Mouse (Mus musculus) liver, postnatal 0 days (tissue): ENCODE measurements at regions not wholly inside any gene's neighbourhood (a gene's known extent, or its start where the extent isn't known, plus 50 kb on each side); places are given as distances from the start of the nearest gene placed in this dataset.
A peak's percentile ranks its signal among the peaks of the same experiment; 100 is the strongest.

Source experiments
- ATAC-seq: fragments of 200-750 bp; cut with Nextera tagmentation; 2 replicates; pipeline ENCODE4 v1.8.0; 2017; ENCODE audit warnings: mild to moderate bottlenecking, moderate library complexity
- DNase-seq: peaks from one replicate; pipeline ENCODE4 v3.0.0-alpha.2; 2016
- H3K27ac ChIP-seq: fragments of 300-500 bp; sonication (generic); 2 replicates; pipeline ENCODE4 v1.5.1; 2014; ENCODE audit warnings: antibody characterized with exemption, moderate library complexity, mild to moderate bottlenecking, low read depth
- H3K27me3 ChIP-seq: fragments of 300-500 bp; sonication (generic); 2 replicates; pipeline ENCODE4 v1.6.1; 2014; ENCODE audit warnings: low read length, control low read depth, mixed read lengths; ENCODE audit not compliant: insufficient read depth
- H3K36me3 ChIP-seq: fragments of 300-500 bp; sonication (generic); replicated peaks from 2 replicates; pipeline ENCODE4 v1.6.1; 2014; ENCODE audit warnings: mild to moderate bottlenecking, control low read depth, low read length, moderate library complexity, mixed read lengths; ENCODE audit not compliant: insufficient read depth
- H3K4me1 ChIP-seq: fragments of 300-500 bp; sonication (generic); 2 replicates; pipeline ENCODE4 v1.6.1; 2014; ENCODE audit warnings: antibody characterized with exemption, mild to moderate bottlenecking, control low read depth; ENCODE audit not compliant: insufficient read depth
- H3K4me2 ChIP-seq: fragments of 300-500 bp; sonication (generic); 2 replicates; pipeline ENCODE4 v1.6.1; 2014; ENCODE audit warnings: low read depth, mild to moderate bottlenecking, low read length, moderate library complexity, mixed read lengths
- H3K4me3 ChIP-seq: fragments of 300-500 bp; sonication (generic); 2 replicates; pipeline ENCODE4 v1.5.1; 2014; ENCODE audit warnings: low read depth, low read length
- H3K9ac ChIP-seq: fragments of 300-500 bp; sonication (generic); replicated peaks from 2 replicates; pipeline ENCODE4 v1.6.1; 2014; ENCODE audit warnings: mild to moderate bottlenecking, moderate library complexity
- H3K9me3 ChIP-seq: fragments of 300-500 bp; sonication (generic); 2 replicates; pipeline ENCODE4 v1.6.1; 2016; ENCODE audit warnings: mild to moderate bottlenecking, control low read depth, low read length, mixed read lengths
- CTCF ChIP-seq: sonication (generic); IDR thresholded peaks from 2 replicates; pipeline ENCODE4 v1.5.1; 2016; ENCODE audit warnings: antibody characterized with exemption, low read depth
- EP300 ChIP-seq: IDR thresholded peaks from 2 replicates; pipeline ENCODE4 v1.6.1; 2016; ENCODE audit warnings: antibody characterized with exemption, low read depth, mild to moderate bottlenecking
- WGBS: fragments of 180-500 bp; shearing (Covaris S2); extraction: QIAGEN DNeasy Blood & Tissue Kit; methylation state at CpG from one replicate; pipeline ENCODE4 v1.1.7; 2014; ENCODE audit not compliant: insufficient replicate concordance; 5-methylcytosine and 5-hydroxymethylcytosine counted together

DNA sequence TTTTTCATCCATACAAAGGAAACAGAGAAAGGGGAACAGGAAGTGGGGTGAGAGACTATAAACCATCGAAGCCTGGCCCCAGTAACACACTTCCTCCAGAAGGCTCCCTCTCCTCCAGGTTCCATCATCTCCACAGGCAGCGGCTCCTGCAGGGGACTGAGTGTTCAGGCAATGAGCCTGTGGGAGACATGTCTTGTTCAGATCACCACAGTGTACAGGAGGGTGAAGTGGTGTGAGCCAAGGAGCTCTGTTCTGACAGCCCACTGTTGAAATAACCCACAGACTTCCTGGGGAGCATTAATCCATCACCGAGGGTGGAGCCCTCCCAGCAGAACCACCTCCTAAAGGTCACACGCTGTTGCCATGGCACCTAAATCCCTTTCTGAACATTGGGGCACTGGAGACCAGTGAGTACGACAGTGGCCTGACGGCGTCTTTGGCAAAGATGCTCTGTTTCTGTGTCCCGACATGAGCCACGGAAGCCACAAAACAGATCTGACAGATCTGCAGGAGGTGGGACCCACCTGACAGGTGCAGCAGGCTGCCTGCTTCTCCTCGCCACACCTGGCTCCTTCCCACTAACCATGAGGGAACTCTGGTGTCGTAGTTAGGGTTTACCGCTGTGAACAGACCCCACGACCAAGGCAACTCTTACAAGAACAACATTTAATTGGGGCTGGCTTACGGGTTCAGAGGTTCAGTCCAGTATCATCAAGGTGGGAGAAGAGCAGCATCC lies 60.9 kb downstream of the Psmg1 start:
- Histone ChIP-seq H3K27ac (peak overlapping the region; percentile 67), H3K4me2 (peak overlapping the region; percentile 15; the same call in 1 of the 2 replicates), H3K36me3 (no peaks in the 10 kb centered on the region), H3K4me3 (no peak overlapping the region), H3K27me3 (no peaks in the 10 kb centered on the region), H3K9me3 (no peaks in the 10 kb centered on the region), H3K4me1 (peaks cover 30% of the 10 kb centered on the region), H3K9ac (no peak overlapping the region)
- TF ChIP-seq CTCF = no peak
- TF ChIP-seq EP300 = no peak
- no peak for ATAC-seq
- DNase-seq = peak; percentile 26
- 57% methylated on average over 14 of the region's 14 CpGs for WGBS

DNA sequence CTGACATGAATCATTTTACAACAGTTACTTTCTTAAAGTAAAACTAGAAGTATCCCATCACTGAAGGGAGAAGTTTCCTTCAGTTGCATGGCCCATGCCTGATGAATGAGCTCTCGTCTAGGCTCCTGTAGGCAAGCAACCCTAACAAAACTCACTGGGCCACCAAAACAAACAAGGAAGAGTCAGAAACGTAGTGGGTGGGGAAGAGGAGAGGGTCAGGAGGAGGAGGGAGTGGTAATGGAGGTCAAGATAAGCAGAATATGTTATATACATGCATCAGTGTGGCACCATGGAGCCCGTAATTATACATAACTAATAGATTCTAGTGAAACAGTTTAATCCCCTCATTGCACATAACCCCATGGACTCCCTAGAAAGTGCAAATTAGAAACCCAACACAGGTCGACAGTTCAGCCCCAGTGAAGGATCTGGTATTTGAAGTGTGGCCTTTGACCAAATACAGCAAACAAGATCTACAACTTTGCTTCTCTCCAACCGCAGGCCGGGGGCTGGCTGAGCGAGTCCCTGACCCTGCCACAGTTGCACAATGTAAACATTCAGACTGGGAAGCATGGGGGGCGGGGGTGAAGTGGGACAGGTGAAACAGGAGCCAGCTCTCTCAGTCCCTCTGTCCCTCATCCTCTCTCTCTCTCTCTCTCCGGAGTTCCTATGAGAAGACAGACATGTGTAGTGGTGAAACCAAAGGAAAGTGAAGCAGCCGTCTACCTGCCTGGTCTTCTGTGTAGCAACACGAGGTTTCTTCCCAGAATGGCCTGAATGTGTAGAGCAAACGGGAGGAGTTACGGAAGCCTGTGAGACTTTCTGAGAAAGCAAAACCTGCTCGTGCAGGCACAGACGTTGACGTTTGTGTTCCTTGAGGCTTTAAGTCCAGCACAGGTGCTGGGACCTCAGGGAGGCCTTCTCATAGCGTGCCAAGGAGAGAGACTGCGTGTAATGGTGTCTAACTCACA lies 62.2 kb downstream of the Psmg1 start:
- Histone ChIP-seq H3K27ac (peak overlapping the region; percentile 67), H3K9me3 (no peaks in the 10 kb centered on the region), H3K36me3 (no peaks in the 10 kb centered on the region), H3K27me3 (no peaks in the 10 kb centered on the region), H3K4me1 (peaks cover 30% of the 10 kb centered on the region), H3K4me2 (no peak overlapping the region), H3K9ac (no peak overlapping the region), H3K4me3 (no peak overlapping the region)
- TF ChIP-seq EP300 (peak; percentile 41; the same call in 1 of the 2 replicates), CTCF (no peak)
- DNase-seq = peak; percentile 81
- WGBS = 47% methylated on average over 18 of the region's 18 CpGs
- peak; percentile 88 for ATAC-seq

DNA sequence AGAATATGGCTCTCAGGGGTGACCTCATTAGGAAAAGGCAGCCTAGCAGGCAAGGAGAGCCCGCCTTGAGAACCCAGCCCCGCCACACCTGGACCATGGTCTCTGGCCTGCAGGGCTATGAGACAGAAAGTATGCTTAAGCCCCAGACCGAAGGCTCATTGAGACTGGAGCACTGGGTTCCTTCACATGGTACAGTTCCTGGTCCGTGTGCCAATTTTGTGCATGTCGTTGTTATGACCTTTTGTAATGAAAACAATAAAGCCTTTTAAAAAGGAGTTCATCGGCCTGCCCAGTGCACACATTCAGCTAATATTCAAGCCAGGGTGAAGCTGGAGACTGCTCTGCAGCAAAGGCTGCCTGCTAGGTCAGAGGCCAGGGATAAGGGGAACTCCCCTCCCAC lies 64.2 kb downstream of the Psmg1 start:
- H3K4me2 ChIP-seq = no peak overlapping the region
- DNase-seq = no peak
- TF ChIP-seq CTCF (no peak), EP300 (no peak)

DNA sequence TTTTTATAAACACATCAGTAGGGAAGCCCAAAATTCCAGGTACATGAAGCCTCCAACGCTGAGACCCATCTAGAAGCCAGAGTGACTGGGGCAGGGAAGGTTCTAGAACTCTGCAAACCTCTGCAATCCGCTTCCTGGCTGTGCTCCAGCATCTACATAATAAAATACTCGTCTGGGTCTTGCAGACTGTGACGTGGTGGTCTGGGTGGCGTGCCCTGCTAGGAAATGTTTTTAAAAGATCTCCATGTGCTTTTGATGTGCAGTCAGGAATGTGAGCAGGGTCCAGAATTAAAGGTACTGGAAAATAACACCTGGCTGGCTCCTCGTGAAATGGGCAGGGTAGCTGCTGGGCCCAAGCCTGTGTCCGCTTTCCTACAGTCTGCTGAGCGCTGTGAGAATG lies 66.0 kb downstream of the Psmg1 start:
- Histone ChIP-seq H3K4me3 (no peak overlapping the region), H3K9ac (no peak overlapping the region), H3K4me1 (peaks cover 16% of the 10 kb centered on the region), H3K27me3 (no peaks in the 10 kb centered on the region), H3K4me2 (no peak overlapping the region), H3K27ac (no peak overlapping the region), H3K9me3 (no peaks in the 10 kb centered on the region), H3K36me3 (no peaks in the 10 kb centered on the region)
- no peak for TF ChIP-seq CTCF
- DNase-seq = no peak
- WGBS = 72% methylated on average over 8 of the region's 8 CpGs
- no peak for ATAC-seq

More for the DNA sequence above, 64.2 kb downstream of the Psmg1 start:
- H3K9me3 ChIP-seq = no peaks in the 10 kb centered on the region
- no peak overlapping the region for H3K4me3 ChIP-seq
- H3K27me3 ChIP-seq = no peaks in the 10 kb centered on the region
- 59% methylated on average over 6 of the region's 6 CpGs for WGBS
- peaks cover 28% of the 10 kb centered on the region for H3K4me1 ChIP-seq
- H3K27ac ChIP-seq = no peak overlapping the region; the same call in 1 of the 2 replicates
- no peaks in the 10 kb centered on the region for H3K36me3 ChIP-seq
- ATAC-seq = no peak
- H3K9ac ChIP-seq = no peak overlapping the region

DNA sequence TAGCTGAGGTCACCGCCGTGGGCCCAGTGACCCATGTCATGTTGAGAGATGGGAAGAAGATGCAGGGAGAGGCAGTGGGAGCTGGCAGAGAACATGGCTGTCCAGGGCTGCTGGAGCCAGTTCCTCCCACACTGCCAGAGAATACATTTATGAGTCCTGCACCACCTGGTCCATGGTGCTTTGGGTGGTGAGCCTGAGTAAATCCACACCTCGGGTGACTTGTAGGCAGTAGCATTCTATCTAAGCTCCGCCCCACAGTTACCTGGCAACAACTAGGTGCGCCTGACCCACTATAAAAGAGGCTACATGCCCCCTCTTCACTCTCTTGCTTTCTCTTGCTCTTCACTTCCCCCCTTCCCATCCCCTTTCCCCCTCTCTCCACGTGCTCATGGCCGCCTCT lies 66.8 kb downstream of the Psmg1 start:
- Histone ChIP-seq H3K4me1 (peaks cover 9% of the 10 kb centered on the region), H3K4me3 (no peak overlapping the region), H3K9me3 (no peaks in the 10 kb centered on the region), H3K27me3 (no peaks in the 10 kb centered on the region), H3K9ac (no peak overlapping the region), H3K4me2 (no peak overlapping the region), H3K36me3 (no peaks in the 10 kb centered on the region), H3K27ac (no peak overlapping the region)
- no peak for ATAC-seq
- no peak for TF ChIP-seq CTCF
- no peak for TF ChIP-seq EP300
- DNase-seq = no peak
- 72% methylated on average over 7 of the region's 7 CpGs for WGBS

DNA sequence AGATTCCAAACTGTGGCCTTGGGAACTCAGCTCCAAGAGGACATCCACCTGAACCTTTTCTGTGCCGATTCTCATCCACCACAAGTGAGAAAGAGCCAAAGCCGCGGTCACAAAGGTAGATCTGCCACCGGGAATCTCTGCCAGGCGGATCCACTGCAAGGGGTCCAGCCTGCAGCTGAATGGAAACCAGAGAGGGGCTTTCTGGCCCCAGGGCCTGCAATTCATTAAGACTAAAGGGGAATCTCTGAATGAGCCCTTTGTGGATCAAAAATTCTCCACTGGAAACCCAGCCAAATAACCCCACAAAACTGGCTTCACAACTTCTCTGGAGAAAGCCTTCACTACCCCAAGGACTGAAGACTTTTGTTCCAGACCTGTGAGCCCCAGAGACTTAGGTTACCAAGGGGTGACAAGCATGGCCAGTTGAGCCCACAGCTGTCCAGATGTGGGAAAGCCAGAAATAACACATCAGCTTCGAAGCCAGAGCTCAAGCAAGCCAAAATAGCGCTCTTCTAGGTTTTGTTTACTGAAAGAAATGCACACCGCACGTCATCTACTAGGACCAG lies 68.3 kb downstream of the Psmg1 start:
- H3K9me3 ChIP-seq = no peaks in the 10 kb centered on the region
- DNase-seq (no peak), ATAC-seq (no peak)
- 80% methylated on average over 9 of the region's 9 CpGs for WGBS
- no peak overlapping the region for H3K4me3 ChIP-seq
- H3K27ac ChIP-seq = no peak overlapping the region
- no peak overlapping the region for H3K4me2 ChIP-seq
- H3K4me1 ChIP-seq = peaks cover 8% of the 10 kb centered on the region
- no peaks in the 10 kb centered on the region for H3K27me3 ChIP-seq
- TF ChIP-seq EP300 = no peak
- TF ChIP-seq CTCF = no peak
- no peak overlapping the region for H3K9ac ChIP-seq
- H3K36me3 ChIP-seq = no peaks in the 10 kb centered on the region
